Mouse (Mus musculus) cortical plate, adult 2 months (tissue): ENCODE results near the gene Ppa2.

ENCODE experiments used
- CTCF ChIP-seq: fragments of 200-500 bp; IDR thresholded peaks from 2 replicates; pipeline ENCODE4 v1.5.1; 2011; ENCODE audit warnings: mild to moderate bottlenecking, control low read depth, low read length; ENCODE audit not compliant: insufficient read depth; ENCODE audit errors: extremely low read depth
- POLR2A ChIP-seq: fragments of 200-500 bp; IDR thresholded peaks from 2 replicates; pipeline ENCODE4 v1.6.1; 2011; ENCODE audit warnings: mild to moderate bottlenecking, low read length, control low read depth; ENCODE audit not compliant: insufficient read depth; ENCODE audit errors: extremely low read depth

DNA sequence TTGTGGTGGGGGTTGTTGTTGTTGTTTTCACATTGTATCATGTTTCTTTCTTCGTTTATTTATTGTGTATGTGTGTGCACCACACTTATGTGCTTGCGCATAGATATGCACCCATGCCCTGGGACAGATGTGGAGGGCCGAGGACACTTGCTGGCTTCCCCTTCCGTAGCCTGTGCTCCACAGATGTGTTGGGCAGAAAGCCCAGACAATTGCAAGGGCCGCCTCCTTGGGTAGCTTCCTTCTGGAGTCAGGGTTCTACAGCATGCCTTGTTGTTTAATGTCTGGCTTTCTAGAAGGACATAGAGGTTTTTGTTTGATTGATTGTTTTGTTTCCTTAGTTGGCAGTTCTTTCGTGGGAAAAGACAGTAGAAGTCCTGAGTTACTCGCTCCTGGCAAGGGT, 37.6 kb downstream of the Ppa2 start:
- TF ChIP-seq POLR2A (no peak), CTCF (no peak)
